Mouse (Mus musculus) liver, postnatal 0 days (tissue): ENCODE measurements around the gene Lrrc14b.

Experiments used
- CTCF ChIP-seq: sonication (generic); IDR thresholded peaks from 2 replicates; pipeline ENCODE4 v1.5.1; 2016; ENCODE audit warnings: antibody characterized with exemption, low read depth
- EP300 ChIP-seq: IDR thresholded peaks from 2 replicates; pipeline ENCODE4 v1.6.1; 2016; ENCODE audit warnings: antibody characterized with exemption, low read depth, mild to moderate bottlenecking

- no peak for TF ChIP-seq CTCF
- no peak for TF ChIP-seq EP300
Measured at GRCm38 (mm10) chr13:74356491-74356890, 7.3 kb downstream of the Lrrc14b start.
